Mouse (Mus musculus) midbrain, embryonic 15.5 days (tissue): ENCODE data around the gene Stradb. TPM values are rescaled to one million over a fixed set of nuclear protein-coding genes. Genes with fewer than 3 reads are reported as not detected.
A peak's percentile ranks its signal among the peaks of the same experiment; 100 is the strongest.
"Not testable (repeated sequence)": the region's sequence is repeated elsewhere in the genome, so short reads cannot be mapped to it uniquely, and the experiment has no call there.

Experiments
- ATAC-seq: fragments of 200-750 bp; cut with Nextera tagmentation; replicated peaks from 2 replicates; pipeline ENCODE4 v1.8.0; 2017; ENCODE audit warnings: moderate TSS enrichment
- H3K27ac ChIP-seq: fragments of 300-500 bp; sonication (generic); 2 replicates; pipeline ENCODE4 v1.5.1; 2015; ENCODE audit warnings: mild to moderate bottlenecking, inconsistent platforms
- H3K27me3 ChIP-seq: fragments of 300-500 bp; sonication (generic); replicated peaks from 2 replicates; pipeline ENCODE4 v1.6.1; 2015; ENCODE audit warnings: inconsistent platforms
- H3K36me3 ChIP-seq: fragments of 300-500 bp; sonication (generic); replicated peaks from 2 replicates; pipeline ENCODE4 v1.6.1; 2015; ENCODE audit warnings: inconsistent platforms
- H3K4me1 ChIP-seq: fragments of 300-500 bp; sonication (generic); 2 replicates; pipeline ENCODE4 v1.6.1; 2015; ENCODE audit warnings: inconsistent platforms
- H3K4me2 ChIP-seq: fragments of 300-500 bp; sonication (generic); 2 replicates; pipeline ENCODE4 v1.6.1; 2015; ENCODE audit warnings: inconsistent platforms, mild to moderate bottlenecking, moderate library complexity
- H3K4me3 ChIP-seq: fragments of 300-500 bp; sonication (generic); 2 replicates; pipeline ENCODE4 v1.5.1; 2015; ENCODE audit warnings: mild to moderate bottlenecking, inconsistent platforms
- H3K9ac ChIP-seq: fragments of 300-500 bp; sonication (generic); 2 replicates; pipeline ENCODE4 v1.6.1; 2015; ENCODE audit warnings: mild to moderate bottlenecking, inconsistent platforms
- H3K9me3 ChIP-seq: fragments of 300-500 bp; sonication (generic); 2 replicates; pipeline ENCODE4 v1.6.1; 2016; ENCODE audit warnings: inconsistent platforms
- WGBS: fragments of 180-500 bp; shearing (Covaris S2); methylation state at CpG from one replicate; pipeline ENCODE4 v1.1.7; 2015; ENCODE audit warnings: mixed read lengths; 5-methylcytosine and 5-hydroxymethylcytosine counted together
- polyA plus RNA-seq: library from polyadenylated mRNA; unstranded; fragments of >200 nt; fragmentation: Nextera tagmentation; extraction: Ambion mirVana; gene quantifications from 2 replicates; pipeline ENCODE4 v1.2.1, GENCODE M21; 2015

Gene Stradb
- polyA plus RNA-seq, 1 experiment from 2014 or later, result 117 TPM

DNA sequence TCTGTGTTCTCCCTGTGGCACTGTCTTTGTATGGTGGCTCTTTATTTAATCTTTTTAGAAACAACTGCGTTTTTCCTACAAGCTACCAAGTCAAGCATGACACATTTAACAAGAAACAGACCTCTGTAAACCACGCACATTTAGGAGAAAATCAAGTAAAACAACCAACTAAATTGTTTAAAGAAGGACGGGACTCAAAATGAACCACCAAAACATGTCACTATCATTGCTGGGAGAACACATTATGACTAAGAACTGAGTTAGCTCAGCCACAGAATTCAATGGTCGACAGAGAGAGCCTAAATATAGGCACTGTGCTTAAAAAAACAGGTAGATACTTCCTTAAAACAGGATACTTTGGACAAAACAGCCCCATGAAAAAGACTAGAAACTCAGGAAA is 20.3 kb upstream of the Stradb start:
- no peak overlapping the region for H3K4me3 ChIP-seq
- no peak overlapping the region for H3K4me2 ChIP-seq
- peaks cover 4% of the 10 kb centered on the region; the same call in 1 of the 2 replicates for H3K4me1 ChIP-seq
- H3K36me3 ChIP-seq, result no peaks in the 10 kb centered on the region
- 61% methylated on average over 4 of the region's 4 CpGs for WGBS
- no peaks in the 10 kb centered on the region for H3K9me3 ChIP-seq
- no peaks in the 10 kb centered on the region for H3K27me3 ChIP-seq
- H3K9ac ChIP-seq, result no peak overlapping the region
- ATAC-seq, result no peak
- no peak overlapping the region for H3K27ac ChIP-seq

GRCm38 (mm10) chr1:58953686-58954434 is 19.5 kb upstream of the Stradb start:
- 93% methylated on average over 9 of the region's 9 CpGs for WGBS
- Histone ChIP-seq H3K4me2 (no peak overlapping the region), H3K9ac (no peak overlapping the region), H3K27me3 (no peaks in the 10 kb centered on the region), H3K27ac (no peak overlapping the region), H3K9me3 (no peaks in the 10 kb centered on the region), H3K4me3 (no peak overlapping the region), H3K36me3 (no peaks in the 10 kb centered on the region), H3K4me1 (peaks cover 6% of the 10 kb centered on the region; the same call in 1 of the 2 replicates)
- ATAC-seq, result no peak

DNA sequence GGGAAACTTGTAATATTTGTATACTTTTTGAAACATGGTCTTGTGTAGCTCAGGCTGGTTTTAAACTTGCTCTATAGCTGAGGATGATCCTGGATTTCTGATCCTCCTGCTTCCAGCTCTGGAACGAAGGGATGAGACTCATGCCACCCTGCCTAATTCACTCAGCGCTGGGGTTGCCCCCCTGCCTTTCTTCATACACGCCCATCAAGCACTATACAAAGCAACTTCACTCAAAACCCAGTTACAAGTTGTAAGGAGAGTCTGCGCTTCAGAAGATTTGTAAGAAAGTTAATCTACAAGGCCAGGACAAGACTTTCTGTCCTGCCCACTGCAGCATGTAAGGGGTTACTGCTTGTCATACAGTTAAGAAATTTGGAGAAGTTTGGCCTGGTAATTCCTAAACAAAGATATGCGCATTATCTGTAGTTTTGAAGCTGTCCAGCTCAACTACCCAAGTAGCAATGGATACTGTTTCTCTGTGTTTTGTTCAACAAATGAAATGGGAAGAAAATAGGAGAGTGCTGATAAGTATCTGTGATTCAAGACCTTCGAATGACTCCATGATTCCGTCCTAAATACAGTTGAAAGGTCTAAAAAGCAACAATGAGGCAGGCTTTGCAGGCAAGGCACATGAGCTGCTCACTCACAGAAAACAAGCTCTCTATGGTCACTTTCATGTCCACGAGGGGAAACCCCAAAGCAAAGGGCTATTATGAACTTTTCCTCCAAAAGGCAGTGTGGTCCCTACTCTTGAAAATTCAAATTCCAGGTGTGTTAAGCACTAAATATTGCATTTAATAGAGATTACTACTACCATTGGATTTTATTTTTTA is 18.5 kb upstream of the Stradb start:
- Histone ChIP-seq H3K4me1 (peaks cover 6% of the 10 kb centered on the region; the same call in 1 of the 2 replicates), H3K4me2 (no peak overlapping the region), H3K36me3 (no peaks in the 10 kb centered on the region), H3K9me3 (no peaks in the 10 kb centered on the region), H3K27ac (no peak overlapping the region), H3K9ac (no peak overlapping the region), H3K4me3 (no peak overlapping the region), H3K27me3 (no peaks in the 10 kb centered on the region)
- no peak for ATAC-seq
- 74% methylated on average over 8 of the region's 8 CpGs for WGBS

- Histone ChIP-seq H3K27ac (no peak overlapping the region), H3K9ac (no peak overlapping the region), H3K4me3 (no peak overlapping the region), H3K4me1 (peaks cover 6% of the 10 kb centered on the region; the same call in 1 of the 2 replicates), H3K9me3 (no peaks in the 10 kb centered on the region), H3K36me3 (no peaks in the 10 kb centered on the region), H3K27me3 (no peaks in the 10 kb centered on the region), H3K4me2 (no peak overlapping the region)
- no peak for ATAC-seq
- 91% methylated on average over 3 of the region's 3 CpGs for WGBS
Measured at GRCm38 (mm10) chr1:58955716-58956115, 17.6 kb upstream of the Stradb start.

DNA sequence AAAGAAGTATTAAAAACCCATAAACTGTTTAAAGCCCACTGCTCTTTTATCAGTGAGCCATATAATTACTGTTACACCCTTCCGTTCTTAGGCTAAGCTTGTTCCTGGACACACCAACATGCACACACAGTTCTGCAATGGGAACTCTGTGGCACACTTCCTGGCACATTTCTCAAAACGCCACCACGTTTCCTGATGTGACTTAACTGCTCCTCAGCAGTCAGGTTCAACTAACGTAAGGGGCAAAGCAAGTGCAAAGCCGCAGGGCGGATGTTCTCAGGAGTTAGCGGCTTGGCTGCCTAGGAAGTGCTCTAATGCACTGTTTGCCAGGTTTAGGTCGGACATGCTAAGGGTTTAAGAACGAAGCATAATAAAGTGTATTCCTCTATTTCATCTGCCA is 17.1 kb upstream of the Stradb start:
- 86% methylated on average over 9 of the region's 9 CpGs for WGBS
- H3K27me3 ChIP-seq, result no peaks in the 10 kb centered on the region
- H3K9me3 ChIP-seq, result no peaks in the 10 kb centered on the region
- no peaks in the 10 kb centered on the region for H3K36me3 ChIP-seq
- no peak overlapping the region for H3K4me3 ChIP-seq
- no peak overlapping the region for H3K27ac ChIP-seq
- no peak overlapping the region for H3K4me2 ChIP-seq
- H3K9ac ChIP-seq, result no peak overlapping the region
- peaks cover 5% of the 10 kb centered on the region; the same call in 1 of the 2 replicates for H3K4me1 ChIP-seq
- ATAC-seq, result no peak

DNA sequence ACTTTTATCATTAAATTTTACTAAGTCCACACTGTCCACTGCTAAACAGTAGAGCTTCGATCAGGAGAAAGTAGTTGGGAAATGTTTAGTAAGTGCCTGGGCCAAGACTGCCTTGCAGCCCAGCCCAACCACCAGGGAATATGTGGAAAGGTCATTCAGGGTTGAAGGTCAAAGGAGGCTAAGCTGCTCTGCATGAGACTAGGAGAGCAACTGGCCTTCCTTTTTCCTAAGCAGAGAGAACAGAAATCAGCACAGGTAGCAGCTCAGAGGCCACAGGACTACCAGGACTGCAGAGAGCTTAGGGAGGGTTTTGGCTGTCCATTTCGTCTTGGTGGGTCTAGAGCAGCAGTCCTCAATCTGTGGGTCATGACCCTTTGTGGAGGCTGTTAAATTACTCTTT is 15.4 kb upstream of the Stradb start:
- no peak overlapping the region for H3K4me3 ChIP-seq
- ATAC-seq, result no peak
- H3K27ac ChIP-seq, result no peak overlapping the region
- no peaks in the 10 kb centered on the region for H3K36me3 ChIP-seq
- no peak overlapping the region for H3K9ac ChIP-seq
- no peak overlapping the region for H3K4me2 ChIP-seq
- 53% methylated on average over 2 of the region's 2 CpGs for WGBS
- H3K4me1 ChIP-seq, result peaks cover 4% of the 10 kb centered on the region; the same call in 1 of the 2 replicates
- no peaks in the 10 kb centered on the region for H3K9me3 ChIP-seq
- no peaks in the 10 kb centered on the region for H3K27me3 ChIP-seq

- H3K4me1 ChIP-seq, H3K9ac ChIP-seq, H3K27me3 ChIP-seq, H3K4me3 ChIP-seq, H3K4me2 ChIP-seq, H3K27ac ChIP-seq, H3K36me3 ChIP-seq, H3K9me3 ChIP-seq: not testable (repeated sequence)
- 70% methylated on average over 16 of the region's 16 CpGs for WGBS
- ATAC-seq, result peak; percentile 50; the same call in 1 of the 2 replicates
Measured at GRCm38 (mm10) chr1:58958789-58959526, 14.4 kb upstream of the Stradb start.

DNA sequence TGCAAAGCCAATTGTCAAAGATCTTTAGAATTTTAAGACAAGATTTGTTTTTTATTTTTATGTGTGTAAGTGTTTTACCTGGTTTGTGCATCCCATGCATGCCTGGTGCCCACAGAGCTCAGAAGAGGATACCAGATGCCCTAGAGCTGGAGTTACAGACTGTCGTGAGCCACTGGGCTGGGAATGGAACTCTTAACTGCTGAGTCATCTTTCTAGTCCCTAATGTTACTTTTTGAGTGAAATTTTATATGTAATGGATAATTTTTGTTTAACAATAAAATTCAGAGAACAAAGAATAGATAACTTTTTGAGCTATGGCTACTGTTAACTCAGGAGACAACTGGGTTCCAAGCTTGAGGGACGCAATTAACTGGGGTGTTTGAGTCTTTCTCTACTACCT is 13.6 kb upstream of the Stradb start:
- Histone ChIP-seq H3K4me1 (peaks cover 4% of the 10 kb centered on the region; the same call in 1 of the 2 replicates), H3K4me3 (no peak overlapping the region), H3K9me3 (no peaks in the 10 kb centered on the region), H3K27me3 (no peaks in the 10 kb centered on the region), H3K27ac (no peak overlapping the region), H3K9ac (no peak overlapping the region), H3K36me3 (no peaks in the 10 kb centered on the region), H3K4me2 (no peak overlapping the region)
- WGBS, result 79% methylated on average over 2 of the region's 2 CpGs
- no peak for ATAC-seq

DNA sequence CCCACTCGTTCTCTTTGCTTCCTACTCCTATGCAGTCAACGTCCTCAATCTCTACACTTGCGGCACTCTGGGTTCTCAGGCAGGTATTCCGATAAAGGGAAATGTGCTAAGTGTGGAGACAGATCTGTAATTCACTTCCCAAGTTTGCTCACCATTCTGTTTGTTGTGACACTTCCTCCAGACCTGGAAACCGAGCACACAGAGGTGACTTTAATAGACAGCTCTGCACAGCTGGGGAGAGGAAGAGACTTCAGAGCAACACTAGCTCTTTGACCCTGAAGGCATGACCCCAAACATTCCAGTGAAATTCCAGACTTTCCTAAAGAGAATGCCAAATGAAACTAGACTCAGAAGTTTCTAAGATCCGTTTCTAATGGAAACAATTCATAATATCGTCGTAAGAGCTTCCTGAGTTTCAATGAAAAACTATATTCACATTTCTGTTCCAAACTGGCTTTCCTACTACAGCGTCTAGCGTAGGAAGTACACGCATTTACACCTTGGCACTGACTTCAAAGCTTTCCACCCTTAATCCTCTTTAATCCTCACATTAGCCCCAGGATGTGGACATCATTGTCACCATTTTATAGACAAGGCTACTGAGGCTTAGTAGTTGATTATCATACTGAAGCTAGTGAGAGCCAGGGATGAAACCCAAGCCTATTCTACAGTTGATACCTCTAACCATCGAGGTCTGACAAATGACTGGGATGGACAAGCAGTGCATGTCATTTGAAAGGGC is 12.0 kb upstream of the Stradb start:
- WGBS, result 54% methylated on average over 12 of the region's 12 CpGs
- ATAC-seq, result peak; percentile 55; the same call in 1 of the 2 replicates
- Histone ChIP-seq H3K9ac (no peak overlapping the region), H3K4me3 (no peak overlapping the region), H3K9me3 (no peaks in the 10 kb centered on the region), H3K36me3 (no peaks in the 10 kb centered on the region), H3K4me2 (no peak overlapping the region), H3K27me3 (no peaks in the 10 kb centered on the region), H3K4me1 (peaks cover 4% of the 10 kb centered on the region; the same call in 1 of the 2 replicates), H3K27ac (peak overlapping the region; percentile 26; the same call in 1 of the 2 replicates)

- Histone ChIP-seq H3K9ac (no peak overlapping the region), H3K27me3 (no peaks in the 10 kb centered on the region), H3K27ac (no peak overlapping the region), H3K4me2 (no peak overlapping the region), H3K4me1 (peaks cover 4% of the 10 kb centered on the region; the same call in 1 of the 2 replicates), H3K4me3 (no peak overlapping the region), H3K36me3 (no peaks in the 10 kb centered on the region), H3K9me3 (no peaks in the 10 kb centered on the region)
- WGBS, result 90% methylated on average over 5 of the region's 5 CpGs
- no peak for ATAC-seq
Measured at GRCm38 (mm10) chr1:58962418-58962817, 10.9 kb upstream of the Stradb start.

- Histone ChIP-seq H3K9me3 (no peaks in the 10 kb centered on the region), H3K4me2 (no peak overlapping the region), H3K36me3 (no peaks in the 10 kb centered on the region), H3K4me3 (no peak overlapping the region), H3K27me3 (no peaks in the 10 kb centered on the region), H3K9ac (no peak overlapping the region), H3K27ac (no peak overlapping the region), H3K4me1 (peaks cover 3% of the 10 kb centered on the region; the same call in 1 of the 2 replicates)
- ATAC-seq, result no peak
Measured at GRCm38 (mm10) chr1:58962865-58963264, 10.5 kb upstream of the Stradb start.
